Mouse (Mus musculus): Measurements from ENCODE around the gene Camsap2. TPM values are rescaled to one million over a fixed set of nuclear protein-coding genes. Genes with fewer than 3 reads are reported as not detected.

The Camsap2 gene
- polyA plus RNA-seq, 1 experiment from 2014 or later, result 13.2 TPM

DNA sequence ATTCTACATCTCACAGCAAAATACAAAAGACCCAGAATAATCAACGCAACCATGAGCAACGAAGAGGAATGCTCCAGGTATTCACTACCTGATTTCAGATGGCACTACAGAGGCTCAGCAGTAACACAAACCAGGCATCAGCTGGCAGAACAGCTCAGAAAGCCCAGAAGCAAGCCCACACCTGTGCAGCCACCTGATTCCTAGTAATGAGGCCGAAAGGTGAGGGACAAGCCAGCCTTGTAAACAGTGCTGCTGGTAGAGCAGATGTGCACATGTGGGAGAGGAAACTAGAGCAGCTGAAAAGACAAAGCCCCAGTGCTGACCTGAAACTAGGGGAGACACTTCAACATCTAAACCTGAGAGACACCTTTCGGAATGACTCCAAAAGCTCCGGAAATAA is 36.7 kb downstream of the Camsap2 start:
- Histone ChIP-seq H3K27ac (ENCODE audit: low read depth, low read length) (no peak overlapping the region), H3K4me3 (ENCODE audit: low read depth, low read length) (no peak overlapping the region), H3K4me2 (no peak overlapping the region), H3K36me3 (ENCODE audit: control insufficient read depth, insufficient read depth, low read length) (no peaks in the 10 kb centered on the region), H3K4me1 (replicated peaks; ENCODE audit: control insufficient read depth, insufficient read depth, low read length) (no peaks in the 10 kb centered on the region), H3K27me3 (replicated peaks; ENCODE audit: control insufficient read depth, insufficient read depth, low read length) (no peaks in the 10 kb centered on the region), H3K9ac (ENCODE audit: low read depth, low read length) (no peak overlapping the region), H3K9me3 (ENCODE audit: control insufficient read depth, low read length) (no peaks in the 10 kb centered on the region)
- DNase-seq (ENCODE audit: low spot score) (no peak), ATAC-seq (replicated peaks; ENCODE audit: low FRiP score) (no peak)
- WGBS, result 93% methylated on average over 5 of the region's 5 CpGs

DNA sequence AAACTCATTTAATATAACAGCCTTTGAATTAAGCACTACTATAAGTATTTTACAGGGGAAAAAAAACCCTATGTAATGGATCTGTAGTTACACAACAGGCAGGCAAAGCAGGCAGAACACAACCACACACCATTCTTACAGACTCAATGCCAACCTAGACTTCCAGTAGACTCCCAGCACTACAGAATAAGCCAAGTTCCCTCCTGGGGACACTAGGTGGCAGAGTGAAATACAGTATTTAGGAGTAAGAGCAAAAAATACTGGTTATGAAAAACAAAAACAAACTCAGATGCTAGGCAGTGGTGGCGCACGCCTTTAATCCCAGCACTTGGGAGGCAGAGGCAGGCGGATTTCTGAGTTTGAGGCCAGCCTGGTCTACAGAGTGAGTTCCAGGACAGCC is 39.5 kb downstream of the Camsap2 start:
- WGBS, result 86% methylated on average over 3 of the region's 3 CpGs
- ATAC-seq (replicated peaks; ENCODE audit: low FRiP score) (no peak), DNase-seq (ENCODE audit: low spot score) (no peak)
- Histone ChIP-seq H3K36me3 (ENCODE audit: control insufficient read depth, insufficient read depth, low read length) (no peaks in the 10 kb centered on the region), H3K4me1 (replicated peaks; ENCODE audit: control insufficient read depth, insufficient read depth, low read length) (no peaks in the 10 kb centered on the region), H3K9me3 (ENCODE audit: control insufficient read depth, low read length) (no peaks in the 10 kb centered on the region), H3K27ac (ENCODE audit: low read depth, low read length) (no peak overlapping the region), H3K4me3 (ENCODE audit: low read depth, low read length) (no peak overlapping the region), H3K9ac (ENCODE audit: low read depth, low read length) (no peak overlapping the region), H3K4me2 (no peak overlapping the region), H3K27me3 (replicated peaks; ENCODE audit: control insufficient read depth, insufficient read depth, low read length) (no peaks in the 10 kb centered on the region)

DNA sequence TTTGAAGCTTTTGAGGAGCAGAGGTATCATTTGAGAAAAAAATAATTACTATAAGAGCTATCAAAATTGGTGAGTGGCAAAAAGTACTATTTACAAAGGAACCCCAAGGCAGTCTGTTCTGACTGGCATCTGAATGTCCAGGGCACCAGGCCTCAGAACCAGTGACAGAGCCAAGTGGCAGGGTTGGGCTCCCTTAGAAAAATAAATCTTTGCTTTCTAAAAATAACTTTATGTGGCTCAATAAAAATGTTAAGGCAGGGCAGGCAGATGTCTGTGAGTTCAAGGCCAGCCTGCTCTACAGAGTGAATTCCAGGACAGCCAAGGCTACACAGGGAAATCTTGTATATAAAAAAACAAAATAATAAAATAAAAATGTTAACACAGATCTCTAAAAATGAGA is 51.9 kb downstream of the Camsap2 start:
- Histone ChIP-seq H3K9me3 (ENCODE audit: control insufficient read depth, low read length) (no peaks in the 10 kb centered on the region), H3K9ac (ENCODE audit: low read depth, low read length) (no peak overlapping the region), H3K27me3 (replicated peaks; ENCODE audit: control insufficient read depth, insufficient read depth, low read length) (no peaks in the 10 kb centered on the region), H3K36me3 (ENCODE audit: control insufficient read depth, insufficient read depth, low read length) (no peaks in the 10 kb centered on the region), H3K27ac (ENCODE audit: low read depth, low read length) (no peak overlapping the region), H3K4me3 (ENCODE audit: low read depth, low read length) (no peak overlapping the region), H3K4me1 (replicated peaks; ENCODE audit: control insufficient read depth, insufficient read depth, low read length) (no peaks in the 10 kb centered on the region), H3K4me2 (no peak overlapping the region)
- ATAC-seq (replicated peaks; ENCODE audit: low FRiP score), result no peak
- DNase-seq (ENCODE audit: low spot score), result no peak

DNA sequence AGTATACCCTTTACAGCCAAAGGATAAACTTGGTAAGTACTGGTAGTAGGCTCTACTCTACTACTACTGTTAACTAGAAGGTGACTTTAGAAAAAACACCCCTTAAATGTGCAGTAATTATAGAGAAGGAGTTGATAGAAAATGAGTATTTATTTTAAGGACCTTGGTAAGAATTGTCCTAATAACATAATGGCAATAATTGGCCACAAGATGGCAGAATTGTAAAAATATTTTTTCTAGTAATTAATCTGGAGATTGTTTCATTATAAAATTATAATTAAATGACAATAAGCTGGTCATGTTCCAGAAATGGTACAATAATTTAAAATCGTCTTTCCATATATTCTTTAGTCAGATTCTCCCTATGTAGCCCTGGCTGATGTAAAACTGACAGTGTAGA is 56.1 kb downstream of the Camsap2 start:
- Histone ChIP-seq H3K36me3 (ENCODE audit: control insufficient read depth, insufficient read depth, low read length) (no peaks in the 10 kb centered on the region), H3K4me2 (no peak overlapping the region)

DNA sequence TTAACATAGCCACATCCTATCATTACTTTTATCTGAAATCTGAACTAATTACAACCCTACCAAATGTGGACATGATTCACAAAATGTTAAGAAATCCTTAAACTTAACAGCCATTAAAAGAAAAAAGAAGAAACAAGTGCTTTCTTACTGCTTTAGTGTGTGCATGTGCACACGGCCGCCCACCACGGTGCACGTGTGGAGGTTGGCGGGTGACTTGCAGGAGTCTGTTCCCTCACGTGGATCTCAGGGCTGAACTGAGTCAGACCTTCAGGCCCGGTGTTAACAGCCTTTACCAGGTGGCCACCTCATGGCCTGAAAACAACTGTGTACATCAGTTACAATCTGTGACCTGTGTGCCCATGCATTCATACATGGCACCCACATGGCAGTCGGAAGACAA is 68.5 kb downstream of the Camsap2 start:
- ATAC-seq (replicated peaks; ENCODE audit: low FRiP score), result no peak
- DNase-seq (ENCODE audit: low spot score), result no peak
- H3K9me3 ChIP-seq (ENCODE audit: control insufficient read depth, low read length), result no peaks in the 10 kb centered on the region
- no peak overlapping the region for H3K4me2 ChIP-seq
- no peak overlapping the region for H3K9ac ChIP-seq (ENCODE audit: low read depth, low read length)
- no peaks in the 10 kb centered on the region for H3K4me1 ChIP-seq (replicated peaks; ENCODE audit: control insufficient read depth, insufficient read depth, low read length)
- no peak overlapping the region for H3K27ac ChIP-seq (ENCODE audit: low read depth, low read length)
- peaks cover 41% of the 10 kb centered on the region for H3K36me3 ChIP-seq (ENCODE audit: control insufficient read depth, insufficient read depth, low read length)
- no peaks in the 10 kb centered on the region for H3K27me3 ChIP-seq (replicated peaks; ENCODE audit: control insufficient read depth, insufficient read depth, low read length)
- WGBS, result 90% methylated on average over 8 of the region's 8 CpGs
- no peak overlapping the region for H3K4me3 ChIP-seq (ENCODE audit: low read depth, low read length)

More for the DNA sequence above, 56.1 kb downstream of the Camsap2 start:
- Histone ChIP-seq H3K9ac (ENCODE audit: low read depth, low read length) (no peak overlapping the region), H3K9me3 (ENCODE audit: control insufficient read depth, low read length) (no peaks in the 10 kb centered on the region), H3K4me1 (replicated peaks; ENCODE audit: control insufficient read depth, insufficient read depth, low read length) (no peaks in the 10 kb centered on the region), H3K27ac (ENCODE audit: low read depth, low read length) (no peak overlapping the region), H3K27me3 (replicated peaks; ENCODE audit: control insufficient read depth, insufficient read depth, low read length) (no peaks in the 10 kb centered on the region), H3K4me3 (ENCODE audit: low read depth, low read length) (no peak overlapping the region)
- 47% methylated on average over 1 of the region's 1 CpGs for WGBS
- DNase-seq (ENCODE audit: low spot score) (no peak), ATAC-seq (replicated peaks; ENCODE audit: low FRiP score) (no peak)

DNA sequence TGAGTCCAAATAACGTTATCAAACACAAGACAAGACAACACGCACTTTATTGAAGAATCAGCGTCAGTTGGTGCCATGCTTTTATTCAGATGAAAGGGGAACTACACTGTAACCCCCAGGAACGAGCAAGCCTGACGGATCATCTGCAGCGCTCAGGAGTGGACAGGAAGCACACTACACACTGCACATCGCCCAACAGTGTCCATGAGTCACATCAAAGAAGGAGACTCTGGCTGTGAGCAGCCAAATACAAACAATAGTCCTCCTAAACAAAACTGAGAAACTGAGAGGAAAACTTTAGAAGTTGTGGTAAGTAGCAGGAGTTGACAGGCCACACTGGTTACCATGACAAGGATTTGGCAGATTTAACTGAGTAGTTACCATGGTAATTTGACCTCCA is 77.7 kb downstream of the Camsap2 start:
- Histone ChIP-seq H3K4me1 (replicated peaks; ENCODE audit: control insufficient read depth, insufficient read depth, low read length) (no peaks in the 10 kb centered on the region; the same call in 1 of the 2 replicates), H3K27ac (ENCODE audit: low read depth, low read length) (no peak overlapping the region), H3K4me2 (no peak overlapping the region), H3K36me3 (ENCODE audit: control insufficient read depth, insufficient read depth, low read length) (peaks cover 4% of the 10 kb centered on the region), H3K4me3 (ENCODE audit: low read depth, low read length) (no peak overlapping the region), H3K9ac (ENCODE audit: low read depth, low read length) (no peak overlapping the region), H3K27me3 (replicated peaks; ENCODE audit: control insufficient read depth, insufficient read depth, low read length) (no peaks in the 10 kb centered on the region; the same call in 1 of the 2 replicates), H3K9me3 (ENCODE audit: control insufficient read depth, low read length) (no peaks in the 10 kb centered on the region)
- 71% methylated on average over 7 of the region's 7 CpGs for WGBS
- no peak for ATAC-seq (replicated peaks; ENCODE audit: low FRiP score)
- no peak for DNase-seq (ENCODE audit: low spot score)

DNA sequence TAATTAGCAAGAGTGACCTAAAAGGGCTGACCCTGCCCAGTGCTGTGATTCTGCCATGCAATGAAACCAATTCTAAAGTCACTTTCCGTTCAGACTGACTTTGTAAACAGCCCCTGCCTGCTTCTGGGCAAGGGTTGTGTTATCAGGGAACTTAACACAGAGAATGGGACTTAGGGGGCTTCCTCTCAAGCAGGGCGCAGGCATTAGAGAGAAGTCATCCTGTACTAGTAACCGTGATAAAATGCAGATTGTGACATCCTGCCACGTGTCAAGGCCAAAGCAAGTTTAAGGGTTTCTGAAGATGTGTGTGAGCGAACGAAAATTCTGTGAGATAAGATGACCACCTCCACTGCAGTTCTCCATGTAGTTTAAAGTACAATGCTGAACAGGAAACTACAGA is 79.8 kb downstream of the Camsap2 start:
- Histone ChIP-seq H3K4me2 (no peak overlapping the region), H3K4me3 (ENCODE audit: low read depth, low read length) (no peak overlapping the region), H3K27me3 (replicated peaks; ENCODE audit: control insufficient read depth, insufficient read depth, low read length) (peaks cover 17% of the 10 kb centered on the region), H3K36me3 (ENCODE audit: control insufficient read depth, insufficient read depth, low read length) (no peaks in the 10 kb centered on the region), H3K9me3 (ENCODE audit: control insufficient read depth, low read length) (no peaks in the 10 kb centered on the region), H3K9ac (ENCODE audit: low read depth, low read length) (no peak overlapping the region), H3K27ac (ENCODE audit: low read depth, low read length) (no peak overlapping the region), H3K4me1 (replicated peaks; ENCODE audit: control insufficient read depth, insufficient read depth, low read length) (no peaks in the 10 kb centered on the region; the same call in 1 of the 2 replicates)
- ATAC-seq (replicated peaks; ENCODE audit: low FRiP score), result no peak
- no peak for DNase-seq (ENCODE audit: low spot score)
- 26% methylated on average over 6 of the region's 6 CpGs for WGBS

DNA sequence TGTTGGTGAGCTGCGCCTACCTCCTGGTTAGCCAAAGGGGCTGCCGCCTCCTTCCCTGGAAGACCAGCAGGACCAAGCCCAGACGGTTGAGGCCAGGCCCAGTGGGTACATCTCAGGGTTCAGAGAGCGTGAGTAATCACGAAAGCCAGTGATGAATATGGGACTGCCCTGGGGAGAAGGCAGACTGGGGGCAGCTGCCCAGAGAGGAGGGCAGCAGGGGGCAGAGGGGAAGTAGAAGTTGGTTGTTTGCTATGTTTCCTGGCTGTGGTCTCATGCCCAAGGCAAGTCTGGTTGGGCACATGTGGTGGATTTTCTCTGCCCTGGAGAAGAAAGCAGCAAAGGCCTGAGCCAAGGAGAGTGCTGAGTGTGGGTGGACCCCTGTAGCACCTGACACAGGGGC is 82.5 kb downstream of the Camsap2 start:
- no peak for ATAC-seq (replicated peaks; ENCODE audit: low FRiP score)
- no peaks in the 10 kb centered on the region for H3K36me3 ChIP-seq (ENCODE audit: control insufficient read depth, insufficient read depth, low read length)
- WGBS, result 74% methylated on average over 5 of the region's 5 CpGs
- DNase-seq (ENCODE audit: low spot score), result no peak
- H3K9me3 ChIP-seq (ENCODE audit: control insufficient read depth, low read length), result no peaks in the 10 kb centered on the region
- no peak overlapping the region for H3K4me2 ChIP-seq
- peaks cover 6% of the 10 kb centered on the region; the same call in 1 of the 2 replicates for H3K4me1 ChIP-seq (replicated peaks; ENCODE audit: control insufficient read depth, insufficient read depth, low read length)
- H3K4me3 ChIP-seq (ENCODE audit: low read depth, low read length), result no peak overlapping the region
- peaks cover 45% of the 10 kb centered on the region for H3K27me3 ChIP-seq (replicated peaks; ENCODE audit: control insufficient read depth, insufficient read depth, low read length)
- H3K27ac ChIP-seq (ENCODE audit: low read depth, low read length), result no peak overlapping the region
- no peak overlapping the region for H3K9ac ChIP-seq (ENCODE audit: low read depth, low read length)

DNA sequence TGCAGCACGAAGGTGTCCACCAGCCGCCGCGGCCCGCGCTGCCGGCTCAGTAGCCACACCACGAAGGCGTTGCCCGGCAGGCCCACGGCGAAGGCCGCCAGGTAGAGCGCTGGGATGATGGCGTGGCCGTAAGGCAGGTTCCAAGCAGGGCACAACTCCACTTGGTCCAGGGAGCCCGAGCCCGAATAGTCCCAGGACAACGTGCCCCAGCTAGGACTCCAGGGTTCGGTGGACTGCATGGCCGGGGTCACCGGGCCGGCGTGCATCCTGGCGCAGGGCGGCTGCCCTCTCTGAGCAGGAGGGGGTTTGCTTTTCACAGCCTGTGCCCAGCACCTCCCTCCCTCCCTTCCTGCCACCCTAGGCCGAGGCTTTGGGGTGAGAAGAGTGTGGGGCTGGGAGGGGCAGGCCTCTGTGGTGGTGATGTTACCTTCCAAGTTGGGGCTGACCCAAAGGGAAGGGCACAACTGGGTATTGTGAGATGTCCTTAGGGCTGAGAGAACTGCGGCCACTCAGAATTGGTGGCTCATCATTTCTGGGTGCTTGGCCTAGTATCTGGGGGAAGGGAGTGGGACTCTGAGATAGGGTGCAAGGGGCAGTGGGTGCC is 85.2 kb downstream of the Camsap2 start, which contains the start of gene Gpr25:
TSS of gene Gpr25 (minus strand) at position 239 of the 604 bp plus-strand sequence.
- ATAC-seq (replicated peaks; ENCODE audit: low FRiP score) (no peak; the same call in 1 of the 2 replicates), DNase-seq (ENCODE audit: low spot score) (no peak)
- Histone ChIP-seq H3K4me3 (ENCODE audit: low read depth, low read length) (peak within 1 kb of the TSS; percentile 54), H3K4me2 (peak within 1 kb of the TSS; percentile 80), H3K9ac (ENCODE audit: low read depth, low read length) (no peak within 1 kb of the TSS), H3K9me3 (ENCODE audit: control insufficient read depth, low read length) (no peaks in the 10 kb centered on the region), H3K27ac (ENCODE audit: low read depth, low read length) (no peak within 1 kb of the TSS), H3K4me1 (replicated peaks; ENCODE audit: control insufficient read depth, insufficient read depth, low read length) (peaks cover 6% of the 10 kb centered on the region; the same call in 1 of the 2 replicates), H3K27me3 (replicated peaks; ENCODE audit: control insufficient read depth, insufficient read depth, low read length) (peaks cover 63% of the 10 kb centered on the region), H3K36me3 (ENCODE audit: control insufficient read depth, insufficient read depth, low read length) (no peaks in the 10 kb centered on the region)
- 11% methylated on average over 28 of the region's 28 CpGs for WGBS
